Mouse (Mus musculus): ENCODE data around the gene Gm10491. TPM values are rescaled to one million over a fixed set of nuclear protein-coding genes. Genes with fewer than 3 reads are reported as not detected.

The Gm10491 gene
- total RNA-seq, 2 experiments from 2014 or later = not detected

DNA sequence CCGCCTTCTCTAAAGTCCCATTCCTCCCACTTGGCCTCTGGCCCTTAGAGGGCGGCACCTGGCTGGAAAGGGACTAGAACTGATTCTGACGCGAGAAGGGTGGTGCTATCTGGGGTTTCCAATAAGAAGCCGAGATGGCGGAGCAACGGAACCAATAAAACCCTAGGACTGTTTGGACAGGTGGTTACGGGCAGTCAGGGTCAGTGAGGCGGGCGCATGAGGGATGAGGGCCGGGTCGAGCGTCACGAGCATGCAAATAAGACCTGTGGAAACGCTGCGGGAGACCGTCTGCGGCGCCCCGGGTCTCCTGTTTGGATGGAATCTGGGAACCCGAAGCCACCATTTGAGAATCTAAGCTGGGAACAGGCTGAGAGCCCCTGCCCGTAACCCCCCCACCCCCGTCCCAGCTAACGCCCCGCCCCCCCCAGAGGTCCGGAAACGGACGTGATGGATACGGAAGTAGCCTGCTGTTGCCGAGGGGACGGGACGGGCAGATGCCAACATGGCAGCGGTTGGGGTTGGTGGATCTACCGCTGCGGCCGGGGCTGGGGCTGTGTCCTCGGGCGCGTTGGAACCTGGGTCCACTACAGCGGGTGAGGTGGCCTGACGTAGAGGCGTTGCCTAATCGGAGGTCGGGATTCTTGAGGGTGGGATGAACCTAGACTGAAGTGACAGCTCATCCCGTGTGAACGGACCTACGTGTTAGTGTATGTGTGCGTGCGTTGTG lies 23.6 kb downstream of the Gm10491 start, which contains the start of gene Slc35a2:
Gene Slc35a2 (plus strand): TSS at position 188 of the 727 bp plus-strand sequence.
- peak; percentile 88 for ATAC-seq (replicated peaks; ENCODE audit: low FRiP score, poor library complexity, severe bottlenecking)

- ATAC-seq (replicated peaks; ENCODE audit: low FRiP score, poor library complexity, severe bottlenecking) = 0 out of 2 replicates have a peak, but pooled peaks have one; percentile 19
Measured at GRCm38 (mm10) chrX:7879819-7880218, 27.8 kb downstream of the Gm10491 start.

DNA sequence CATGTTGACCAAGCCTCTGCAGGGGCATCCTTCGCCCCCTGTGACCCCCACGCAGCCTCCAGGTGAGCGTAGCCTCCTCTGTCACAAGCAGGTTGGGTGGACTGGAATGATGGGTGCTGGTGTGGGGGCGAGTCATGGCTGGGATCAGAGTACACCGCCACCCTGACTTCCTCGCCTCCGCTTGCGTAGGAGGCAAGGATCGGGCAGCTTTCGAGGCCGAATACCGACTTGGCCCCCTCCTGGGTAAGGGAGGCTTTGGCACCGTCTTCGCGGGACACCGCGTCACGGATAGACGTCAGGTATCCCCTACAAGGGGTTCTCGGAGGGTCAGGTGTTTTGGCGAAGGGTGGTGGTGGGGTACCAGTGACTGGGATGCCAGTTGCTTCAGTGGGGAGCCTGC lies 29.1 kb downstream of the Gm10491 start:
- ATAC-seq (replicated peaks; ENCODE audit: low FRiP score, poor library complexity, severe bottlenecking) = no peak

DNA sequence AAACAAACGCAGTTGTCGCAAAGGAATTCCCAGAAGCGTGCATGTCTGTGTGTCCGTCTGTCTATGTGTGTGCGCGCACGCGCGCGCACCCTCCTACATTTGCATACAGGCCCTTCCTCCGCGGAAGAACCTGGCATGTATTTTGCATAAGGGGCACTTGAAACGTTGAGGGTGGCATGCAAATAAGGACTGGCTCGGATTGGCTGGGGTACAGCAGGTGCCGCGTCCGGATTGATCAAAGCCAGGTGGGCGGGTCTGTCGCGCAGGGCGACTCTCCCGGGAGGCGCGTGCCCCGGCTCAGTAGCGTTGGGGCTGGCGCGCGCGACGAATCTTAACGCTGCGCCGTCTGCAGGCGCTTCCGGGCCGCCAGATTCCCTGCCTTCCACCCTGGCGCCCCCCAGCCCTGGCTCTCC lies 29.6 kb downstream of the Gm10491 start, which contains the start of gene Pim2:
Gene Pim2 (plus strand): TSS at position 256 of the 413 bp plus-strand sequence.
- peak; percentile 88 for ATAC-seq (replicated peaks; ENCODE audit: low FRiP score, poor library complexity, severe bottlenecking)

DNA sequence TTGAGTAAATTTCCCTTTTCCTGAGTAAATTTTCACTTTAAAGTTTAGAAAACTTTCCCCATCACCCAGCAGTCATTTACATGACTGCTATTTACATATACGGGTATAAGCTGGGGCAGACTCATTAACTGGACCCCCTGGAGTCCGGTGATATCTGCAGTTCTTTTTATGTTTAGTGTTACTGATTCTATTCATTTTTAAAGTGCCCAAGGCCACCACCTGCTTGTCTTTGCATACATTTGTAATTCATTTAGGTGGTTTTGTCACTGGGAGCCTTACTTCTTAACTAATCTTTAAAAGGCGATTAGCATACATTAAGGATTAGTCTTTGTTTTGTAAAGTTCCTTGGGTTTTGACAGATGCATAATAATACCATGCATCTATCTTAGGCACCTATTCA lies 37.8 kb downstream of the Gm10491 start:
- no peak for ATAC-seq (replicated peaks; ENCODE audit: low FRiP score, poor library complexity, severe bottlenecking)

- no peak for ATAC-seq (replicated peaks; ENCODE audit: low FRiP score, poor library complexity, severe bottlenecking)
Measured at GRCm38 (mm10) chrX:7868506-7868905, 39.1 kb downstream of the Gm10491 start.

DNA sequence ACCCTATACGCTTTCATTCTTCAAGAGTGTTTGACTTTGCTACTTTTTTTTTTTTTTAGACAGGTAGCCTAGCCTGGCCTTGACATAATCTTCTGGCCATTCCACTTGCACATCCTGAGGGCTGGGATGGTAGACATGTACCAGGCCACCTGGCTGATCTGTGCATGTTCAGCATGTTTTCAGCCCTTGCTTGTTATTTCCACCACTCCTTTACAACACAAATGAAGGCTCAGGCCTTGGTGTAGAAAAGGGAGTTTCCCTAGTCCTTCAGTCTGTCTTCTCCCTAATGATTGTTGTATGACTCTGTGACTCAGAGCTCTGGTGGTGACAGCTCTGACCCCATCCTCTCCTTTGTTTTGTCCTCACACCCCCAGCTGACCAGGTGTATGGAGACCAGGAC lies 40.5 kb downstream of the Gm10491 start:
- ATAC-seq (replicated peaks; ENCODE audit: low FRiP score, poor library complexity, severe bottlenecking) = no peak

- no peak for ATAC-seq (replicated peaks; ENCODE audit: low FRiP score, poor library complexity, severe bottlenecking)
Measured at GRCm38 (mm10) chrX:7865786-7866185, 41.8 kb downstream of the Gm10491 start.

DNA sequence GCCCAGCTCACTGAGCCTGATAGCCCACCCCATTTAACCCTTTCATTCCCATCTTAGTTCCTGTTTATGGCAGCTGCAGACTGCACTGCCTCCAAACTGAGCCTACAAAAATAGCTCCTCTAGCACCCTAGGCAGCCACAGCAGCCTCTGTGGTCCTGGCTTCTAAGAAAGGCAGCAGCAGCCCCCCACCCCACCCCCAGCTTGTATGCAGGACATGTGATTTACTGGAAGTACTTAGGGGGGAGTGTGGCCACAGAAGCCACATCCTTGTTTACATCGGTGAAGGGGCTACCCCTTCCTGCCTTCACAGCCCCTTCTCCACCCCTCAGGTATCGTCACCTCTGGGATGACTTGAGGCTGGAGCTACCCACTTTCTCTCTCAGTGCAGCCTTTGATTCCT lies 42.3 kb downstream of the Gm10491 start:
- no peak for ATAC-seq (replicated peaks; ENCODE audit: low FRiP score, poor library complexity, severe bottlenecking)

DNA sequence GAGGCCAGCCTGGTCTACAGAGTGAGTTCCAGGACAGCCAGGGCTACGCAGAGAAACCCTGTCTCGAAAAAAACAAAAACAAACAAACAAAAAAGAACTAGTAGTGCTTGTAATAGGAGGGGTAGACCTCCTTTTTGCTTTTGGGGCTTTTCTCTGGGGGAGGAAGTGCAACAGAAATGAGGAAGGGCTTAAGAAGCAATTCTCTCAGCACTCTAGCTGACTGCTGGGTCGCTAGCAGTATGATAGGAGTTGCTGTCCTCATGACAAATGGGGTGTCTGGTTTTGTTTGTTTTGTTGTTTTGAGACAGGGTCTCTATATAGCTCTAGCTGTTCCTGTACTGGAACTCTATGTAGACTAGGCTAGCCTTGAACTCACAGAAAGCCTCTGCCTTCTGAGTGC lies 43.1 kb downstream of the Gm10491 start:
- ATAC-seq (replicated peaks; ENCODE audit: low FRiP score, poor library complexity, severe bottlenecking) = no peak

- ATAC-seq (replicated peaks; ENCODE audit: low FRiP score, poor library complexity, severe bottlenecking) = no peak
Measured at GRCm38 (mm10) chrX:7863181-7863580, 44.5 kb downstream of the Gm10491 start.

GRCm38 (mm10) chrX:7859191-7859753 lies 48.4 kb downstream of the Gm10491 start:
- no peak for ATAC-seq (replicated peaks; ENCODE audit: low FRiP score, poor library complexity, severe bottlenecking)

Other genes starting within 250 kb of the Gm10491 start
- 137 and 180 TPM in 2 replicates for gene Plp2, start 236.4 kb downstream of the Gm10491 start, total RNA-seq (2015; ENCODE audit: low replicate concordance)
- gene Plp2, start 236.4 kb downstream of the Gm10491 start, total RNA-seq (2017; ENCODE audit: low replicate concordance) = 26.9 and 37.0 TPM in 2 replicates
- not detected in 2 replicates for gene Magix, start 226.6 kb downstream of the Gm10491 start, total RNA-seq (2015; ENCODE audit: low replicate concordance)
- gene Magix, start 226.6 kb downstream of the Gm10491 start, total RNA-seq (2017; ENCODE audit: low replicate concordance) = 0.09 TPM in 1 of 2 replicates, not detected in the other
- gene Gpkow, start 210.7 kb downstream of the Gm10491 start, total RNA-seq (2015; ENCODE audit: low replicate concordance) = 7.9 and 13.4 TPM in 2 replicates
- 9.0 and 11.3 TPM in 2 replicates for gene Gpkow, start 210.7 kb downstream of the Gm10491 start, total RNA-seq (2017; ENCODE audit: low replicate concordance)
- 139 and 161 TPM in 2 replicates for gene Wdr45, start 193.5 kb downstream of the Gm10491 start, total RNA-seq (2015; ENCODE audit: low replicate concordance)
- gene Wdr45, start 193.5 kb downstream of the Gm10491 start, total RNA-seq (2017; ENCODE audit: low replicate concordance) = 102 and 111 TPM in 2 replicates
- gene Gm45208, start 185.6 kb downstream of the Gm10491 start, total RNA-seq (2015; ENCODE audit: low replicate concordance) = not detected in 2 replicates
- not detected in 2 replicates for gene Gm45208, start 185.6 kb downstream of the Gm10491 start, total RNA-seq (2017; ENCODE audit: low replicate concordance)
- gene Praf2, start 179.4 kb downstream of the Gm10491 start, total RNA-seq (2015; ENCODE audit: low replicate concordance) = 4.8 and 10.0 TPM in 2 replicates
- 1.5 and 2.8 TPM in 2 replicates for gene Praf2, start 179.4 kb downstream of the Gm10491 start, total RNA-seq (2017; ENCODE audit: low replicate concordance)
- not detected in 2 replicates for gene Ccdc120, start 156.9 kb downstream of the Gm10491 start, total RNA-seq (2015; ENCODE audit: low replicate concordance)
- gene Ccdc120, start 156.9 kb downstream of the Gm10491 start, total RNA-seq (2017; ENCODE audit: low replicate concordance) = 1.8 TPM in 1 of 2 replicates, not detected in the other
- 16.1 and 20.2 TPM in 2 replicates for gene Tfe3, start 145.3 kb downstream of the Gm10491 start, total RNA-seq (2015; ENCODE audit: low replicate concordance)
- 7.1 and 18.2 TPM in 2 replicates for gene Tfe3, start 145.3 kb downstream of the Gm10491 start, total RNA-seq (2017; ENCODE audit: low replicate concordance)
- gene Gripap1, start 118.1 kb downstream of the Gm10491 start, total RNA-seq (2015; ENCODE audit: low replicate concordance) = 146 and 177 TPM in 2 replicates
- 200 and 207 TPM in 2 replicates for gene Gripap1, start 118.1 kb downstream of the Gm10491 start, total RNA-seq (2017; ENCODE audit: low replicate concordance)
- 4.8 and 5.4 TPM in 2 replicates for gene Kcnd1, start 85.5 kb downstream of the Gm10491 start, total RNA-seq (2015; ENCODE audit: low replicate concordance)
- 3.6 and 4.5 TPM in 2 replicates for gene Kcnd1, start 85.5 kb downstream of the Gm10491 start, total RNA-seq (2017; ENCODE audit: low replicate concordance)
- gene Otud5, start 66.5 kb downstream of the Gm10491 start, total RNA-seq (2015; ENCODE audit: low replicate concordance) = 399 and 555 TPM in 2 replicates
- gene Otud5, start 66.5 kb downstream of the Gm10491 start, total RNA-seq (2017; ENCODE audit: low replicate concordance) = 691 and 1,009 TPM in 2 replicates
- 41.9 and 42.8 TPM in 2 replicates for gene Pim2, start 29.6 kb downstream of the Gm10491 start, total RNA-seq (2015; ENCODE audit: low replicate concordance)
- gene Pim2, start 29.6 kb downstream of the Gm10491 start, total RNA-seq (2017; ENCODE audit: low replicate concordance) = 30.4 and 31.3 TPM in 2 replicates
- 1.5 and 3.1 TPM in 2 replicates for gene Slc35a2, start 23.8 kb downstream of the Gm10491 start, total RNA-seq (2015; ENCODE audit: low replicate concordance)
- gene Slc35a2, start 23.8 kb downstream of the Gm10491 start, total RNA-seq (2017; ENCODE audit: low replicate concordance) = 10.0 and 10.9 TPM in 2 replicates
- 7.3 and 8.4 TPM in 2 replicates for gene Pqbp1, start 8.6 kb downstream of the Gm10491 start, total RNA-seq (2015; ENCODE audit: low replicate concordance)
- 39.3 and 41.1 TPM in 2 replicates for gene Pqbp1, start 8.6 kb downstream of the Gm10491 start, total RNA-seq (2017; ENCODE audit: low replicate concordance)
- gene Timm17b, start 8.5 kb downstream of the Gm10491 start, total RNA-seq (2015; ENCODE audit: low replicate concordance) = 20.2 and 52.2 TPM in 2 replicates
- gene Timm17b, start 8.5 kb downstream of the Gm10491 start, total RNA-seq (2017; ENCODE audit: low replicate concordance) = 8.9 and 33.2 TPM in 2 replicates
- not detected in 2 replicates for gene Gm10490, start 1.7 kb upstream of the Gm10491 start, total RNA-seq (2015; ENCODE audit: low replicate concordance)
- not detected in 2 replicates for gene Gm10490, start 1.7 kb upstream of the Gm10491 start, total RNA-seq (2017; ENCODE audit: low replicate concordance)
- gene Pcsk1n, start 12.0 kb upstream of the Gm10491 start, total RNA-seq (2015; ENCODE audit: low replicate concordance) = not detected in 2 replicates
- gene Pcsk1n, start 12.0 kb upstream of the Gm10491 start, total RNA-seq (2017; ENCODE audit: low replicate concordance) = not detected in 2 replicates
- not detected in 2 replicates for gene Eras, start 20.8 kb upstream of the Gm10491 start, total RNA-seq (2015; ENCODE audit: low replicate concordance)
- not detected in 2 replicates for gene Eras, start 20.8 kb upstream of the Gm10491 start, total RNA-seq (2017; ENCODE audit: low replicate concordance)
- gene Hdac6, start 40.1 kb upstream of the Gm10491 start, total RNA-seq (2015; ENCODE audit: low replicate concordance) = 5.0 and 9.0 TPM in 2 replicates
- gene Hdac6, start 40.1 kb upstream of the Gm10491 start, total RNA-seq (2017; ENCODE audit: low replicate concordance) = 2.4 and 6.8 TPM in 2 replicates
- gene Gata1, start 70.2 kb upstream of the Gm10491 start, total RNA-seq (2015; ENCODE audit: low replicate concordance) = 45.1 and 78.6 TPM in 2 replicates
- 29.3 and 49.9 TPM in 2 replicates for gene Gata1, start 70.2 kb upstream of the Gm10491 start, total RNA-seq (2017; ENCODE audit: low replicate concordance)
- not detected in 2 replicates for gene Glod5, start 110.7 kb upstream of the Gm10491 start, total RNA-seq (2015; ENCODE audit: low replicate concordance)
- gene Glod5, start 110.7 kb upstream of the Gm10491 start, total RNA-seq (2017; ENCODE audit: low replicate concordance) = not detected in 2 replicates
- gene Suv39h1, start 166.9 kb upstream of the Gm10491 start, total RNA-seq (2015; ENCODE audit: low replicate concordance) = 13.1 and 20.9 TPM in 2 replicates
- 24.1 and 25.7 TPM in 2 replicates for gene Suv39h1, start 166.9 kb upstream of the Gm10491 start, total RNA-seq (2017; ENCODE audit: low replicate concordance)
- gene Was, start 182.7 kb upstream of the Gm10491 start, total RNA-seq (2015; ENCODE audit: low replicate concordance) = 24.4 and 27.2 TPM in 2 replicates
- 19.1 and 27.3 TPM in 2 replicates for gene Was, start 182.7 kb upstream of the Gm10491 start, total RNA-seq (2017; ENCODE audit: low replicate concordance)
- gene Wdr13, start 225.1 kb upstream of the Gm10491 start, total RNA-seq (2015; ENCODE audit: low replicate concordance) = 3.1 and 7.7 TPM in 2 replicates
- gene Wdr13, start 225.1 kb upstream of the Gm10491 start, total RNA-seq (2017; ENCODE audit: low replicate concordance) = 7.9 and 15.5 TPM in 2 replicates
- gene Rbm3, start 238.0 kb upstream of the Gm10491 start, total RNA-seq (2015; ENCODE audit: low replicate concordance) = 309 and 358 TPM in 2 replicates
- 298 and 314 TPM in 2 replicates for gene Rbm3, start 238.0 kb upstream of the Gm10491 start, total RNA-seq (2017; ENCODE audit: low replicate concordance)

Data from erythroblast, adult 5-6 weeks (primary cell).